Mouse (Mus musculus): ENCODE data around the gene Ric8a. TPM values are rescaled to one million over a fixed set of nuclear protein-coding genes. Genes with fewer than 3 reads are reported as not detected.

Gene Ric8a
- total RNA-seq, 2 experiments from 2014 or later: 64.3 to 69.0 TPM

GRCm38 (mm10) chr7:140845683-140846082 is 11.1 kb upstream of the Ric8a start:
- DNase-seq (ENCODE audit: low spot score in 2 of 2): no peak

GRCm38 (mm10) chr7:140846676-140847075 is 10.1 kb upstream of the Ric8a start:
- DNase-seq (ENCODE audit: low spot score in 2 of 2): no peak

GRCm38 (mm10) chr7:140847755-140848580 is 8.8 kb upstream of the Ric8a start, which contains the start of gene Odf3:
TSS of gene Odf3 (plus strand) at chr7:140847805.
- DNase-seq (ENCODE audit: low spot score in 2 of 2): peak in 1 of 2 experiments; percentile 62

- no peak for DNase-seq (ENCODE audit: low spot score in 2 of 2)
These were observed 8.2 kb upstream of the Ric8a start for GRCm38 (mm10) chr7:140848591-140848990.

- DNase-seq (ENCODE audit: low spot score in 2 of 2): no peak
These were observed 4.8 kb upstream of the Ric8a start for GRCm38 (mm10) chr7:140851916-140852315.

GRCm38 (mm10) chr7:140853386-140853785 is 3.4 kb upstream of the Ric8a start:
- DNase-seq (ENCODE audit: low spot score in 2 of 2): no peak

- DNase-seq (ENCODE audit: low spot score in 2 of 2): no peak
These were observed 2.3 kb upstream of the Ric8a start for GRCm38 (mm10) chr7:140854483-140854882.

- DNase-seq (ENCODE audit: low spot score in 2 of 2): no peak
These were observed 1.6 kb upstream of the Ric8a start for GRCm38 (mm10) chr7:140855181-140855580.

- DNase-seq (ENCODE audit: low spot score in 2 of 2): peak in 1 of 2 experiments; percentile 75
These were observed 635 bp upstream of the Ric8a start, which contains the start of gene Gm45785 for GRCm38 (mm10) chr7:140855860-140856784. TSS of gene Gm45785 (minus strand) at chr7:140856331.

- DNase-seq (ENCODE audit: low spot score in 2 of 2): no peak
These were observed 1.1 kb downstream of the Ric8a start, which contains the start of gene Bet1l for GRCm38 (mm10) chr7:140857550-140858505. TSS of gene Bet1l (minus strand) at chr7:140857577.

- DNase-seq (ENCODE audit: low spot score in 2 of 2): no peak
These were observed 2.0 kb downstream of the Ric8a start for GRCm38 (mm10) chr7:140858746-140859145.

GRCm38 (mm10) chr7:140859997-140860396 is 3.2 kb downstream of the Ric8a start:
- no peak for DNase-seq (ENCODE audit: low spot score in 2 of 2)

GRCm38 (mm10) chr7:140860728-140861127 is 4.0 kb downstream of the Ric8a start:
- no peak for DNase-seq (ENCODE audit: low spot score in 2 of 2)

- DNase-seq (ENCODE audit: low spot score in 2 of 2): no peak
These were observed 8.0 kb downstream of the Ric8a start for GRCm38 (mm10) chr7:140864761-140865160.

GRCm38 (mm10) chr7:140874224-140874623 is 17.5 kb downstream of the Ric8a start:
- no peak for DNase-seq (ENCODE audit: low spot score in 2 of 2)

- DNase-seq (ENCODE audit: low spot score in 2 of 2): no peak
These were observed 20.6 kb downstream of the Ric8a start for GRCm38 (mm10) chr7:140877364-140877763.

- no peak for DNase-seq (ENCODE audit: low spot score in 2 of 2)
These were observed 22.6 kb downstream of the Ric8a start for GRCm38 (mm10) chr7:140879355-140879754.

- DNase-seq (ENCODE audit: low spot score in 2 of 2): no peak
These were observed 23.7 kb downstream of the Ric8a start for GRCm38 (mm10) chr7:140880419-140880818.

GRCm38 (mm10) chr7:140880865-140881515 is 24.2 kb downstream of the Ric8a start:
- no peak for DNase-seq (ENCODE audit: low spot score in 2 of 2)
